Mouse (Mus musculus): Measurements from ENCODE around the gene Tmem167b. TPM values are rescaled to one million over a fixed set of nuclear protein-coding genes. Genes with fewer than 3 reads are reported as not detected.

Gene Tmem167b
- total and polyA plus RNA-seq, 3 experiments = 2.5 to 46.8 (median 17.8) TPM

DNA sequence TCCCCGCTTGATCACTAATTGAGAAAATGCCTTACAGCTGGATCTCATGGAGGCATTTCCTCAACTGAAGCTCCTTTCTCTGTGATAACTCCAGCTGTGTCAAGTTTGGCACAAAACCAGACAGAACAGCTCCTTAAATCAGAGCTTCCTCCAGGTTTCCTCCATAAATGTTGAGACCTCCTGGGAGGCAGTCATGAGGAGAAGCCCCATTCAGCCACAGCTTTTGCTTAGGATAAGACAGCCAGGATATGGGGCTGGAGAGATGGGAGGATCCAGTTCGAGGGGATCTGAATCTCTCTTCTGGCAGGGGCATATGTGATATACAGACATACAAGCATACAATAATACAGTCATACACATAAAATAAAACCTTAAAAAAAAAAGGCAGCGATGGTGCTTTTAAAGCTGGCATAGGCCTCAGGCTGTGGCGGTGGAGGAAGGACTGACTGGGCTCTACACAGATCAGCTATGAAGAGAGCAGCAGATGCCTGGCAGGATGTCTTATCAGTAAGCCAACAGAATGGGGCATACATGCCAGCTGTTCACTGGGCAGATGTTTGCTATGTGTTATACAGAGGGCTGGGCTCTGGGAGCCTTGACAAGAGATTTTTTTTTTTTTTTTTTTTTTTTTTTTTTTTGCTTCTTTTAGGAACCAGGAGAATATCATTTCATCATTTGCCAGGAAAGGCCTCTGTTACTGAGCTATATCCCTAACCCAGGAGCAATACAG, 53.4 kb downstream of the Tmem167b start:
- H3K4me3 ChIP-seq (ENCODE audit: low read depth, low read length) = no peak overlapping the region
- H3K27me3 ChIP-seq (ENCODE audit: insufficient read depth, low read length) = peaks cover 29% of the 10 kb centered on the region
- no peak for ATAC-seq (ENCODE audit: extremely low read depth, insufficient number of reproducible peaks, low FRiP score, poor library complexity, severe bottlenecking)
- H3K4me1 ChIP-seq (ENCODE audit: insufficient read depth, low read depth, low read length) = no peaks in the 10 kb centered on the region
- no peak for DNase-seq (ENCODE audit: low spot score)
- TF ChIP-seq TAL1 (conservative IDR thresholded peaks at IDR 0.05; ENCODE audit: low read depth, low read length) (no peak), GATA1 (IDR thresholded peaks at IDR 0.05; ENCODE audit: borderline replicate concordance, low read length) (no peak), POLR2AphosphoS5 (IDR thresholded peaks at IDR 0.05; ENCODE audit: insufficient replicate concordance, low read depth, low read length) (no peak), CTCF (IDR thresholded peaks at IDR 0.05; ENCODE audit: low read depth, low read length) (no peak), GATA2 (IDR thresholded peaks at IDR 0.05; ENCODE audit: borderline replicate concordance, low read depth, low read length) (no peak)
- no peaks in the 10 kb centered on the region for H3K36me3 ChIP-seq (replicated peaks)
- no peaks in the 10 kb centered on the region for H3K9me3 ChIP-seq (replicated peaks)

Other genes with a start within 250 kb of the Tmem167b start
- gene Mybphl, start 197.6 kb downstream of the Tmem167b start, total RNA-seq (2014; fragmentation: Nextera tagmentation) = not detected in 2 replicates
- not detected in 2 replicates for gene Mybphl, start 197.6 kb downstream of the Tmem167b start, total RNA-seq (2017)
- gene Mybphl, start 197.6 kb downstream of the Tmem167b start, polyA plus RNA-seq (2012) = not detected in 2 replicates
- gene Psrc1, start 178.6 kb downstream of the Tmem167b start, total RNA-seq (2014; fragmentation: Nextera tagmentation) = 129 and 172 TPM in 2 replicates
- gene Psrc1, start 178.6 kb downstream of the Tmem167b start, total RNA-seq (2017) = 33.7 and 36.9 TPM in 2 replicates
- 122 and 125 TPM in 2 replicates for gene Psrc1, start 178.6 kb downstream of the Tmem167b start, polyA plus RNA-seq (2012)
- not detected in 2 replicates for gene Celsr2, start 146.9 kb downstream of the Tmem167b start, total RNA-seq (2014; fragmentation: Nextera tagmentation)
- 0.23 and 0.38 TPM in 2 replicates for gene Celsr2, start 146.9 kb downstream of the Tmem167b start, total RNA-seq (2017)
- 0.03 TPM in 1 of 2 replicates, not detected in the other for gene Celsr2, start 146.9 kb downstream of the Tmem167b start, polyA plus RNA-seq (2012)
- 138 and 143 TPM in 2 replicates for gene Sars, start 117.3 kb downstream of the Tmem167b start, total RNA-seq (2014; fragmentation: Nextera tagmentation)
- gene Sars, start 117.3 kb downstream of the Tmem167b start, total RNA-seq (2017) = 341 and 480 TPM in 2 replicates
- 170 and 206 TPM in 2 replicates for gene Sars, start 117.3 kb downstream of the Tmem167b start, polyA plus RNA-seq (2012)
- gene 1700013F07Rik, start 28.3 kb downstream of the Tmem167b start, total RNA-seq (2014; fragmentation: Nextera tagmentation) = not detected in 2 replicates
- gene 1700013F07Rik, start 28.3 kb downstream of the Tmem167b start, total RNA-seq (2017) = not detected in 2 replicates
- not detected in 2 replicates for gene 1700013F07Rik, start 28.3 kb downstream of the Tmem167b start, polyA plus RNA-seq (2012)
- not detected in 2 replicates for gene 5330417C22Rik, start 25.9 kb downstream of the Tmem167b start, total RNA-seq (2014; fragmentation: Nextera tagmentation)
- gene 5330417C22Rik, start 25.9 kb downstream of the Tmem167b start, total RNA-seq (2017) = under 0.01 and 0.06 TPM in 2 replicates
- not detected in 2 replicates for gene 5330417C22Rik, start 25.9 kb downstream of the Tmem167b start, polyA plus RNA-seq (2012)
- 14.3 and 14.4 TPM in 2 replicates for gene Taf13, start 9.2 kb upstream of the Tmem167b start, total RNA-seq (2014; fragmentation: Nextera tagmentation)
- gene Taf13, start 9.2 kb upstream of the Tmem167b start, total RNA-seq (2017) = 21.6 and 22.2 TPM in 2 replicates
- 0.39 and 1.1 TPM in 2 replicates for gene Taf13, start 9.2 kb upstream of the Tmem167b start, polyA plus RNA-seq (2012)
- gene Wdr47, start 28.8 kb upstream of the Tmem167b start, total RNA-seq (2014; fragmentation: Nextera tagmentation) = 4.4 and 7.6 TPM in 2 replicates
- 10.3 and 11.2 TPM in 2 replicates for gene Wdr47, start 28.8 kb upstream of the Tmem167b start, total RNA-seq (2017)
- 1.2 and 1.6 TPM in 2 replicates for gene Wdr47, start 28.8 kb upstream of the Tmem167b start, polyA plus RNA-seq (2012)
- 41.6 and 42.9 TPM in 2 replicates for gene Clcc1, start 91.4 kb upstream of the Tmem167b start, total RNA-seq (2014; fragmentation: Nextera tagmentation)
- gene Clcc1, start 91.4 kb upstream of the Tmem167b start, total RNA-seq (2017) = 82.2 and 87.6 TPM in 2 replicates
- 10.5 and 14.0 TPM in 2 replicates for gene Clcc1, start 91.4 kb upstream of the Tmem167b start, polyA plus RNA-seq (2012)
- 38.2 and 47.9 TPM in 2 replicates for gene Gpsm2, start 159.8 kb upstream of the Tmem167b start, total RNA-seq (2014; fragmentation: Nextera tagmentation)
- gene Gpsm2, start 159.8 kb upstream of the Tmem167b start, total RNA-seq (2017) = 27.5 and 32.5 TPM in 2 replicates
- gene Gpsm2, start 159.8 kb upstream of the Tmem167b start, polyA plus RNA-seq (2012) = 5.3 and 12.1 TPM in 2 replicates
- gene Aknad1, start 177.2 kb upstream of the Tmem167b start, total RNA-seq (2014; fragmentation: Nextera tagmentation) = not detected in 2 replicates
- gene Aknad1, start 177.2 kb upstream of the Tmem167b start, total RNA-seq (2017) = 0.11 TPM in 1 of 2 replicates, not detected in the other
- not detected in 2 replicates for gene Aknad1, start 177.2 kb upstream of the Tmem167b start, polyA plus RNA-seq (2012)